8 mouse cellular contexts compared by ENCODE assay signal in the genomic region with DNA sequence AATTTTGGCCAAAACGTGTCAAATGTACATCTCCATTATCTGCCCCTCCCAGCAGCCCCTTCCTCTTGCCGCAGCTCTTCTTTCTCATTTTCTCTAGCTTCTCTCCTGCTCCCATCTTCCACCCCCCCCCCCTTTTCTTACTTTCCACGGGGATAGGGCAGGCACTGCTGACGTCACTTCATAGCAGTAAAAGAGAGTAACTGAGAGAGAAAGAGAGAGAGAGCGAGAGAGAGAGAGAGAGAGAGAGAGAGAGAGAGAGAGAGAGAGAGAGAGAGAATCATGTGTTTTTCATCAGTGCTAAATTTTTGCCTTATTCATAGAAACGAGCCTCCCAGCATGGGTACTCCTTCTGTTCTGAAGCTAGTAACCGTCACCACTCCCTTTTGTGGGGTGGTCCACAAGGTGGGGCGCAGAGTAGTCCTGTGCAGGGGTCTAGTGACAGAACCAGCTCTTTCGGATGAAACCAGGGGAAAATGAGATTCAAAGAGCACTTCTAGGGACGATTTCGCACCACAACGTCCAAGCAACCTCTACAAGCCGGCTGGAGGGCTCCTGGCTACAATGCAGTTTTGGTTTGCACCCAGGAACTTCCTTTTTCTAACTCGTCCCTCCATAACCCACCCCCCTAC. TPM values are rescaled to one million over a fixed set of nuclear protein-coding genes. Genes with fewer than 3 reads are reported as not detected.
DNase-seq lines count a peak whose midpoint lies in the region; ATAC-seq and TF ChIP-seq lines count a peak whose summit lies in the region.
"Had no signal": no experiment of that assay in that cellular context is flagged by ENCODE, and none has a peak within 500 bp of the region (broad histone marks: within the 10 kb centered on the region; RNA-seq: fewer than 3 reads in every experiment).

No protein-coding gene starts in this region.

- no peaks in the 10 kb centered on the region for H3K9me3 ChIP-seq in kidney, postnatal 0 days (replicated peaks; ENCODE audit: low read length)
- no peaks in the 10 kb centered on the region for H3K9me3 ChIP-seq in embryonic facial prominence, embryonic 14.5 days (ENCODE audit: control insufficient read depth, low read length)
- H3K9me3 ChIP-seq in hindbrain, embryonic 12.5 days (replicated peaks): no peaks in the 10 kb centered on the region
- no peaks in the 10 kb centered on the region for H3K9me3 ChIP-seq in neural tube, embryonic 13.5 days

- peaks cover 48% of the 10 kb centered on the region for H3K27me3 ChIP-seq in kidney, postnatal 0 days (ENCODE audit: insufficient read depth, low read length)
- peaks cover 7% of the 10 kb centered on the region for H3K27me3 ChIP-seq in kidney, adult 2 months (replicated peaks; ENCODE audit: control insufficient read depth, insufficient read depth, low read length)
- H3K27me3 ChIP-seq in embryonic facial prominence, embryonic 14.5 days (replicated peaks; ENCODE audit: control insufficient read depth, insufficient read depth, low read length): peaks cover 97% of the 10 kb centered on the region
- H3K27me3 ChIP-seq in hindbrain, embryonic 12.5 days: peaks cover 8% of the 10 kb centered on the region; the same call in 1 of the 2 replicates
- H3K27me3 ChIP-seq in neural tube, embryonic 13.5 days: peaks cover 19% of the 10 kb centered on the region; the same call in 1 of the 2 replicates

- no peak overlapping the region for H3K27ac ChIP-seq in kidney, postnatal 0 days
- H3K27ac ChIP-seq in kidney, adult 2 months (ENCODE audit: insufficient read depth, low read depth, low read length): no peak overlapping the region
- H3K27ac ChIP-seq in embryonic facial prominence, embryonic 14.5 days (replicated peaks; ENCODE audit: low read depth, low read length): peak overlapping the region; percentile 65
- H3K27ac ChIP-seq in hindbrain, embryonic 12.5 days: peak overlapping the region; percentile 92
- peak overlapping the region; percentile 76 for H3K27ac ChIP-seq in neural tube, embryonic 13.5 days (replicated peaks)

- no peak for TF ChIP-seq POLR2A in kidney, adult 2 months (IDR thresholded peaks at IDR 0.05; ENCODE audit: low read depth, low read length)

- H3K4me2 ChIP-seq in kidney, postnatal 0 days (ENCODE audit: low read length): peak overlapping the region; percentile 50
- H3K4me2 ChIP-seq in embryonic facial prominence, embryonic 14.5 days (ENCODE audit: low read depth, low read length): peak overlapping the region; percentile 52
- H3K4me2 ChIP-seq in hindbrain, embryonic 12.5 days (replicated peaks): peak overlapping the region; percentile 69
- peak overlapping the region; percentile 78 for H3K4me2 ChIP-seq in neural tube, embryonic 13.5 days

- no peaks in the 10 kb centered on the region for H3K36me3 ChIP-seq in kidney, postnatal 0 days (ENCODE audit: insufficient read depth, low read length)
- H3K36me3 ChIP-seq in kidney, adult 2 months (ENCODE audit: control insufficient read depth, insufficient read depth, low read length): no peaks in the 10 kb centered on the region
- no peaks in the 10 kb centered on the region for H3K36me3 ChIP-seq in embryonic facial prominence, embryonic 14.5 days (ENCODE audit: control insufficient read depth, insufficient read depth, low read length)
- no peaks in the 10 kb centered on the region for H3K36me3 ChIP-seq in hindbrain, embryonic 12.5 days
- H3K36me3 ChIP-seq in neural tube, embryonic 13.5 days: no peaks in the 10 kb centered on the region

- H3K4me1 ChIP-seq in kidney, postnatal 0 days (replicated peaks; ENCODE audit: insufficient read depth, low read length): peaks cover 10% of the 10 kb centered on the region; the same call in 1 of the 2 replicates
- no peaks in the 10 kb centered on the region for H3K4me1 ChIP-seq in kidney, adult 2 months (ENCODE audit: control insufficient read depth, insufficient read depth, low read length)
- H3K4me1 ChIP-seq in embryonic facial prominence, embryonic 14.5 days (ENCODE audit: control insufficient read depth, insufficient read depth, low read length): 0 out of 2 replicates have a peak, but pooled peaks cover 14% of the 10 kb centered on the region
- peaks cover 49% of the 10 kb centered on the region for H3K4me1 ChIP-seq in hindbrain, embryonic 12.5 days
- peaks cover 65% of the 10 kb centered on the region for H3K4me1 ChIP-seq in neural tube, embryonic 13.5 days (replicated peaks)

- H3K4me3 ChIP-seq in kidney, postnatal 0 days (replicated peaks; ENCODE audit: low read depth, low read length): peak overlapping the region; percentile 20; the same call in 1 of the 2 replicates
- H3K4me3 ChIP-seq in kidney, adult 2 months (ENCODE audit: insufficient read depth, low read depth, low read length): no peak overlapping the region
- peak overlapping the region; percentile 29 for H3K4me3 ChIP-seq in embryonic facial prominence, embryonic 14.5 days (ENCODE audit: low read depth, low read length)
- H3K4me3 ChIP-seq in hindbrain, embryonic 12.5 days: peak overlapping the region; percentile 36
- H3K4me3 ChIP-seq in neural tube, embryonic 13.5 days: peak overlapping the region; percentile 41

- ATAC-seq in kidney, postnatal 0 days (replicated peaks; ENCODE audit: low FRiP score, low read depth): no peak
- ATAC-seq in embryonic facial prominence, embryonic 14.5 days (ENCODE audit: low read depth): peak; percentile 20; the same call in 1 of the 2 replicates
- peak; percentile 45 for ATAC-seq in hindbrain, embryonic 12.5 days (ENCODE audit: low FRiP score)
- peak; percentile 38; the same call in 1 of the 2 replicates for ATAC-seq in neural tube, embryonic 13.5 days (ENCODE audit: low read depth)

- no peak for TF ChIP-seq CTCF in kidney, postnatal 0 days (IDR thresholded peaks at IDR 0.05; ENCODE audit: low read depth)
- no peak for TF ChIP-seq CTCF in kidney, adult 2 months (conservative IDR thresholded peaks at IDR 0.05; ENCODE audit: insufficient read depth, insufficient read length, low read depth, low read length)

- no peak for DNase-seq in kidney, postnatal 0 days (ENCODE audit: low spot score)
- DNase-seq in kidney, adult 2 months: no peak
- DNase-seq in embryonic facial prominence, embryonic 14.5 days (ENCODE audit: low spot score): no peak
- DNase-seq in ovary, postnatal 14 days (ENCODE audit: low spot score): no peak
- DNase-seq in thymus, postnatal 25 days: no peak
- DNase-seq: kidney, adult 9 months had no signal

- H3K9ac ChIP-seq in kidney, postnatal 0 days (ENCODE audit: low read depth, low read length): no peak overlapping the region
- no peak overlapping the region for H3K9ac ChIP-seq in embryonic facial prominence, embryonic 14.5 days (ENCODE audit: low read depth, low read length)
- H3K9ac ChIP-seq in hindbrain, embryonic 12.5 days: peak overlapping the region; percentile 70
- H3K9ac ChIP-seq in neural tube, embryonic 13.5 days: peak overlapping the region; percentile 61

- 7% methylated on average over 14 of the region's 14 CpGs for WGBS in kidney, postnatal 0 days
- WGBS in kidney, adult 2 months: 10% methylated on average over 14 of the region's 14 CpGs
- 0% methylated on average over 14 of the region's 14 CpGs for WGBS in embryonic facial prominence, embryonic 14.5 days
- WGBS in hindbrain, embryonic 12.5 days: 1% methylated on average over 13 of the region's 14 CpGs
- WGBS in neural tube, embryonic 13.5 days: 2% methylated on average over 13 of the region's 14 CpGs

RNA-seq across cellular contexts. Expression of a gene that starts 17.5 kb away (rescaled TPM):
- polyA plus RNA-seq in kidney, postnatal 0 days (2015; fragmentation: Nextera tagmentation; extraction: Ambion mirVana): 9.8 and 11.2 TPM in 2 replicates
- polyA plus RNA-seq in kidney, adult 2 months (2012; rRNA removed): 5.6 and 7.5 TPM in 2 replicates
- polyA plus RNA-seq in embryonic facial prominence, embryonic 14.5 days (2014; fragmentation: Nextera tagmentation; extraction: Ambion mirVana): 17.9 and 19.4 TPM in 2 replicates
- polyA plus RNA-seq in hindbrain, embryonic 12.5 days (2016; fragmentation: Nextera tagmentation; extraction: Ambion mirVana): 64.7 and 88.3 TPM in 2 replicates
- polyA plus RNA-seq in neural tube, embryonic 13.5 days (2015; fragmentation: Nextera tagmentation; extraction: Ambion mirVana): 46.8 and 47.9 TPM in 2 replicates

Comparison
In these comparisons a context has a peak if more than half of its experiments do, and no peak if none do; other contexts are left out.
1. H3K27ac ChIP-seq: peak in embryonic facial prominence, embryonic 14.5 days (single experiment), hindbrain, embryonic 12.5 days (single experiment) and neural tube, embryonic 13.5 days (single experiment); none in kidney, postnatal 0 days (single experiment) and kidney, adult 2 months (single experiment).
2. H3K9ac ChIP-seq: peak in hindbrain, embryonic 12.5 days (single experiment) and neural tube, embryonic 13.5 days (single experiment); none in kidney, postnatal 0 days (single experiment) and embryonic facial prominence, embryonic 14.5 days (single experiment).
3. Peak in every context shown above with its lines, with median percentiles within 50 percentile points of each other: H3K4me2 ChIP-seq.